Mouse (Mus musculus) embryonic fibroblast, embryonic 13.5 days (primary cell): ENCODE measurements at regions not wholly inside any gene's neighbourhood (a gene's known extent, or its start where the extent isn't known, plus 50 kb on each side); places are given as distances from the start of the nearest gene placed in this dataset.

Experiments used
- CTCF ChIP-seq: IDR thresholded peaks from 2 replicates; pipeline ENCODE4 v1.5.1; 2011; ENCODE audit warnings: mild to moderate bottlenecking, control low read depth, low read length, moderate library complexity, borderline replicate concordance; ENCODE audit not compliant: insufficient read depth
- POLR2A ChIP-seq: IDR thresholded peaks from 2 replicates; pipeline ENCODE4 v1.6.1; 2011; ENCODE audit warnings: low read depth, mild to moderate bottlenecking, control low read depth, low read length, moderate library complexity

- no peak for TF ChIP-seq POLR2A
- TF ChIP-seq CTCF, result no peak
Observed at GRCm38 (mm10) chr17:4465741-4466140, 528.4 kb upstream of the Arid1b start.
